Comparison of ENCODE assay signal across 8 mouse cellular contexts in genomic region chr9:57261913-57262794, GRCm38 (mm10). TPM values are rescaled to one million over a fixed set of nuclear protein-coding genes. Genes with fewer than 3 reads are reported as not detected.
DNase-seq lines count a peak whose midpoint lies in the region; ATAC-seq and TF ChIP-seq lines count a peak whose summit lies in the region.

Gene 1700017B05Rik (minus strand): TSS chr9:57262612.

- peak within 1 kb of the TSS; percentile 95 for H3K4me3 ChIP-seq in gastrocnemius, adult 2 months
- peak within 1 kb of the TSS; percentile 60 for H3K4me3 ChIP-seq in hindbrain, embryonic 16.5 days (ENCODE audit: low read length)
- peak within 1 kb of the TSS; percentile 93 for H3K4me3 ChIP-seq in megakaryocyte, embryonic 14.5 days (replicated peaks)

- ATAC-seq in activated CD4-positive, CD25-positive, alpha-beta regulatory T cell, adult 4 months, result peak; percentile 55
- ATAC-seq in hindbrain, embryonic 16.5 days, result peak; percentile 66

- peak within 1 kb of the TSS; percentile 67 for H3K4me2 ChIP-seq in hindbrain, embryonic 16.5 days (ENCODE audit: low read length)

- no peaks in the 10 kb centered on the region for H3K36me3 ChIP-seq in hindbrain, embryonic 16.5 days (ENCODE audit: control insufficient read depth, insufficient read depth, low read length)
- H3K36me3 ChIP-seq in megakaryocyte, embryonic 14.5 days (replicated peaks; ENCODE audit: low read length), result peaks cover 39% of the 10 kb centered on the region

- WGBS in hindbrain, embryonic 16.5 days, result under 1% methylated on average over 38 of the region's 87 CpGs

- peaks cover 15% of the 10 kb centered on the region for H3K4me1 ChIP-seq in hindbrain, embryonic 16.5 days (ENCODE audit: control insufficient read depth, insufficient read depth, low read depth, low read length)
- peaks cover 84% of the 10 kb centered on the region for H3K4me1 ChIP-seq in megakaryocyte, embryonic 14.5 days

- H3K9me3 ChIP-seq in hindbrain, embryonic 16.5 days (ENCODE audit: control insufficient read depth, low read length), result no peaks in the 10 kb centered on the region
- H3K9me3 ChIP-seq in megakaryocyte, embryonic 14.5 days, result no peaks in the 10 kb centered on the region

- H3K9ac ChIP-seq in hindbrain, embryonic 16.5 days (ENCODE audit: low read depth, low read length), result peak within 1 kb of the TSS; percentile 71

- peak; percentile 71 for TF ChIP-seq CTCF in gastrocnemius, adult 2 months (IDR thresholded peaks at IDR 0.05)

- H3K27me3 ChIP-seq in hindbrain, embryonic 16.5 days (replicated peaks; ENCODE audit: control insufficient read depth, insufficient read depth, low read length), result 0 out of 2 replicates have a peak, but pooled peaks cover 3% of the 10 kb centered on the region
- no peaks in the 10 kb centered on the region for H3K27me3 ChIP-seq in megakaryocyte, embryonic 14.5 days (replicated peaks)

- intact Hi-C loops in gastrocnemius, adult 2 months (cut with DNase I), result no loop called here
- intact Hi-C loops in left cerebral cortex, postnatal 10 days (cut with DNase I), result no loop called here

- peak; percentile 79 to 81 for DNase-seq in cerebellum, postnatal 25 days
- DNase-seq in gastrocnemius, adult 2 months, result peak; percentile 84
- DNase-seq in left cerebral cortex, postnatal 10 days (ENCODE audit: extremely low spot score in 1 of 2, low spot score in 2 of 2), result peak in 1 of 2 experiments; percentile 84
- peak; percentile 58 for DNase-seq in right cerebral cortex, adult 18-20 months
- peak; percentile 64 for DNase-seq in urinary bladder, postnatal 25 days (ENCODE audit: low spot score)

- H3K27ac ChIP-seq in gastrocnemius, adult 2 months, result peak within 1 kb of the TSS; percentile 88
- peak within 1 kb of the TSS; percentile 40; the same call in 1 of the 2 replicates for H3K27ac ChIP-seq in hindbrain, embryonic 16.5 days (ENCODE audit: low read depth, low read length)

RNA-seq across cellular contexts. Expression of gene 1700017B05Rik, which starts in this region (rescaled TPM):
- 10 to 100 TPM; 14.7 to 22.8 TPM for polyA plus RNA-seq in activated CD4-positive, CD25-positive, alpha-beta regulatory T cell, adult 4 months (2017; shearing (Covaris generic))
- total RNA-seq in gastrocnemius, adult 2 months (2021), result 1 to 10 TPM; 3.8 to 5.3 TPM
- polyA plus RNA-seq in hindbrain, embryonic 16.5 days (2015; fragmentation: Nextera tagmentation; extraction: Ambion mirVana), result 3.9 and 5.4 TPM in 2 replicates
- total RNA-seq in left cerebral cortex, postnatal 10 days (2021), result 10 to 100 TPM; 12.1 to 15.7 TPM
- polyA plus RNA-seq in megakaryocyte, embryonic 14.5 days (2012; ENCODE audit: insufficient read depth, low replicate concordance), result 78.6 and 106 TPM in 2 replicates
